Mouse (Mus musculus) liver, embryonic 14.5 days (tissue): Measurements from ENCODE around the gene Il2ra.

Experiments
- CTCF ChIP-seq: IDR thresholded peaks from 2 replicates; pipeline ENCODE4 v1.5.1; 2016; ENCODE audit warnings: antibody characterized with exemption, low read depth, control low read depth
- EP300 ChIP-seq: IDR thresholded peaks from 2 replicates; pipeline ENCODE4 v1.6.1; 2016; ENCODE audit warnings: antibody characterized with exemption, low read depth

- TF ChIP-seq CTCF: no peak
- TF ChIP-seq EP300: no peak
Measured at GRCm38 (mm10) chr2:11727574-11727973, 85.0 kb downstream of the Il2ra start.
